Mouse (Mus musculus) kidney, embryonic 15.5 days (tissue): ENCODE measurements around the gene Carns1. TPM values are rescaled to one million over a fixed set of nuclear protein-coding genes. Genes with fewer than 3 reads are reported as not detected.

Source experiments
- ATAC-seq: fragments of 200-750 bp; cut with Nextera tagmentation; replicated peaks from 2 replicates; pipeline ENCODE4 v1.8.0; 2017; ENCODE audit warnings: moderate TSS enrichment; ENCODE audit not compliant: low FRiP score
- H3K27ac ChIP-seq: fragments of 300-500 bp; sonication (generic); 2 replicates; pipeline ENCODE4 v1.5.1; 2015; ENCODE audit warnings: mild to moderate bottlenecking, inconsistent platforms
- H3K27me3 ChIP-seq: fragments of 300-500 bp; sonication (generic); 2 replicates; pipeline ENCODE4 v1.6.1; 2015; ENCODE audit warnings: inconsistent platforms
- H3K36me3 ChIP-seq: fragments of 300-500 bp; sonication (generic); 2 replicates; pipeline ENCODE4 v1.6.1; 2015; ENCODE audit warnings: inconsistent platforms
- H3K4me1 ChIP-seq: fragments of 300-500 bp; sonication (generic); 2 replicates; pipeline ENCODE4 v1.6.1; 2015; ENCODE audit warnings: inconsistent platforms
- H3K4me2 ChIP-seq: fragments of 300-500 bp; sonication (generic); 2 replicates; pipeline ENCODE4 v1.6.1; 2015; ENCODE audit warnings: moderate library complexity, mild to moderate bottlenecking, inconsistent platforms
- H3K4me3 ChIP-seq: fragments of 300-500 bp; sonication (generic); replicated peaks from 2 replicates; pipeline ENCODE4 v1.5.1; 2015; ENCODE audit warnings: mild to moderate bottlenecking, inconsistent platforms
- H3K9ac ChIP-seq: fragments of 300-500 bp; sonication (generic); 2 replicates; pipeline ENCODE4 v1.6.1; 2015; ENCODE audit warnings: mild to moderate bottlenecking, inconsistent platforms
- H3K9me3 ChIP-seq: fragments of 300-500 bp; sonication (generic); replicated peaks from 2 replicates; pipeline ENCODE4 v1.6.1; 2016; ENCODE audit warnings: inconsistent platforms
- WGBS: fragments of 180-500 bp; shearing (Covaris S2); methylation state at CpG from one replicate; pipeline ENCODE4 v1.1.7; 2015; ENCODE audit warnings: mixed read lengths; 5-methylcytosine and 5-hydroxymethylcytosine counted together
- polyA plus RNA-seq: library from polyadenylated mRNA; unstranded; fragments of >200 nt; fragmentation: Nextera tagmentation; extraction: Ambion mirVana; gene quantifications from 2 replicates; pipeline ENCODE4 v1.2.1, GENCODE M21; 2015

Carns1 gene
- polyA plus RNA-seq, 1 experiment from 2014 or later = 2.9 TPM

GRCm38 (mm10) chr19:4164721-4165120, 10.6 kb downstream of the Carns1 start:
- 72% methylated on average over 2 of the region's 2 CpGs for WGBS
- Histone ChIP-seq H3K9me3 (no peaks in the 10 kb centered on the region), H3K27me3 (no peaks in the 10 kb centered on the region), H3K36me3 (peaks cover 19% of the 10 kb centered on the region), H3K4me1 (peaks cover 20% of the 10 kb centered on the region), H3K4me3 (no peak overlapping the region), H3K27ac (peak overlapping the region; percentile 32; the same call in 1 of the 2 replicates), H3K9ac (no peak overlapping the region), H3K4me2 (no peak overlapping the region)
- no peak for ATAC-seq

DNA sequence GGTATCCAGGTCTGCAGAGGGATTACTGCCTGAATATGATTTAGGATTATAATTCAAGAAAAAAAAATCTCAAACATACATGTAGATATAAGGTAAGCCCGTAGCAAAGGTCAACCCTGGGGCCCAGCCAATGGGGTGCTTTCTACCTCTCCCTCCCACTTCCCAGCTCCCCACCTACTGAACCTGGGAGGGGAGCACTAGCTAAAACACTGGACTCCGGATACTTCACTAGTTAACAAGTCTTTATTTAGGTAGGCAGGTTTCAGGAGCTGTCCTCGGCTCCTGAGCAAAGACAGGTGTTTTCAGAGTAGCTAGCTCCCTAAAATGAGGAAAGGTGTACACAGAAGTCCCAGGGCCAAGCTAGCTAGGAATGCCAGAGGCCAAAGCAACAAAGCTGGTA, 11.2 kb downstream of the Carns1 start:
- Histone ChIP-seq H3K4me1 (peaks cover 18% of the 10 kb centered on the region), H3K4me3 (no peak overlapping the region), H3K27ac (0 out of 2 replicates have a peak overlapping the region, but pooled peaks have one; percentile 32), H3K9ac (no peak overlapping the region), H3K4me2 (no peak overlapping the region), H3K9me3 (no peaks in the 10 kb centered on the region), H3K36me3 (peaks cover 25% of the 10 kb centered on the region), H3K27me3 (no peaks in the 10 kb centered on the region)
- WGBS = 84% methylated on average over 3 of the region's 3 CpGs
- ATAC-seq = no peak

- peak; percentile 11; the same call in 1 of the 2 replicates for ATAC-seq
- H3K4me2 ChIP-seq = peak overlapping the region; percentile 89
These were observed 11.8 kb downstream of the Carns1 start for GRCm38 (mm10) chr19:4163543-4163887.

GRCm38 (mm10) chr19:4162646-4163542, 12.4 kb downstream of the Carns1 start, which contains the start of gene Rps6kb2:
Gene Rps6kb2 (minus strand): TSS chr19:4163354.
- Histone ChIP-seq H3K27me3 (no peaks in the 10 kb centered on the region), H3K27ac (peak within 1 kb of the TSS; percentile 32), H3K4me1 (peaks cover 18% of the 10 kb centered on the region), H3K9ac (peak within 1 kb of the TSS; percentile 80), H3K4me2 (peak within 1 kb of the TSS; percentile 89), H3K36me3 (peaks cover 37% of the 10 kb centered on the region), H3K9me3 (no peaks in the 10 kb centered on the region), H3K4me3 (peak within 1 kb of the TSS; percentile 75)
- peak; percentile 89 for ATAC-seq
- WGBS = 6% methylated on average over 42 of the region's 42 CpGs

More at GRCm38 (mm10) chr19:4163543-4163887, 11.8 kb downstream of the Carns1 start:
- Histone ChIP-seq H3K27ac (peak overlapping the region; percentile 29), H3K9me3 (no peaks in the 10 kb centered on the region), H3K36me3 (peaks cover 31% of the 10 kb centered on the region), H3K9ac (peak overlapping the region; percentile 80), H3K4me3 (peak overlapping the region; percentile 75), H3K27me3 (no peaks in the 10 kb centered on the region), H3K4me1 (peaks cover 18% of the 10 kb centered on the region)
- WGBS = 33% methylated on average over 4 of the region's 4 CpGs

DNA sequence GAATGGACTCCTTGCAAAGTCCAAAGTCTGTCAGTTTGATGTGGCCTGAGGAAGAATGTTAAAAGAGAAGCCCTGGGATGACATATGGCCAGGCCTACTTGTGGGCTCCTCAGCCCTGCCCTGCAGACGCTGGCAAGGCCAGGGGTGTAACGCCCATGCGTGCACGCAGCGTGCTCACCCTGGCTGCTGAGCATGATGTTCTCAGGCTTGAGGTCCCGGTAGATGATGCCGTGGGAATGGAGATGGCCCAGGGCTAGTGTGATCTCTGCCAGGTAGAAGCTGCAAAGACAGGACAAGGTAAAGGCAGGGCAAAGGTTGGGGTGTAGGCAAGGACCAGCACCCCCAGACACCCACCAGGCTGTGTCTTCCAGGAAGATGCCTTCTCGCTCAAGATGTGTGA, 16.2 kb downstream of the Carns1 start:
- no peak for ATAC-seq
- H3K9ac ChIP-seq = no peak overlapping the region
- no peak overlapping the region for H3K4me3 ChIP-seq
- peaks cover 63% of the 10 kb centered on the region for H3K36me3 ChIP-seq
- no peaks in the 10 kb centered on the region for H3K27me3 ChIP-seq
- no peak overlapping the region for H3K27ac ChIP-seq
- H3K4me1 ChIP-seq = peaks cover 38% of the 10 kb centered on the region
- WGBS = 90% methylated on average over 8 of the region's 8 CpGs
- H3K9me3 ChIP-seq = no peaks in the 10 kb centered on the region
- H3K4me2 ChIP-seq = no peak overlapping the region

DNA sequence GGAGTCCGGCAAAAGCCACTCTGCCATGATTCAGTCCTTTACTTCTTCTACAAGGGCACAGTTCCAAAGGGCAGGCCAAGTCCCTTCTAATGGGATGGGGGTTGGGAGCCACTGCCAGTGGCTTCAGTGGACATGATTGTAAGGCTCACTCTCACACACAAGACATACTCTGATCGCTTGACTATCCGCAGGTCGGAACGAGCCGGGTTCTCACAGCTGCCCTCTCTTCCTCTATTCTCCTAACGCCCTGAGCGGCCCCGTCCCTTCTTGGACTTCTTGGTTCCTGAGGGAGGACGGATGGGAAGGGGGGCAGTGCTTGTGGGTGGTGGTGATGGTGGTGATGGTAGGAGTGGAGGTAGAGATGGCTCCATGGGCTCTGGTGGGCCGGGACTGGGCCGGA, 18.5 kb downstream of the Carns1 start:
- no peak for ATAC-seq
- no peak overlapping the region for H3K9ac ChIP-seq
- H3K9me3 ChIP-seq = no peaks in the 10 kb centered on the region
- peaks cover 84% of the 10 kb centered on the region for H3K36me3 ChIP-seq
- 91% methylated on average over 12 of the region's 12 CpGs for WGBS
- H3K4me3 ChIP-seq = no peak overlapping the region
- H3K27me3 ChIP-seq = no peaks in the 10 kb centered on the region
- H3K4me2 ChIP-seq = no peak overlapping the region
- peaks cover 22% of the 10 kb centered on the region for H3K4me1 ChIP-seq
- H3K27ac ChIP-seq = no peak overlapping the region

- H3K4me1 ChIP-seq = peaks cover 24% of the 10 kb centered on the region
- H3K4me2 ChIP-seq = no peak overlapping the region
- H3K27ac ChIP-seq = peak overlapping the region; percentile 55
- peaks cover 82% of the 10 kb centered on the region for H3K36me3 ChIP-seq
- H3K9ac ChIP-seq = no peak overlapping the region
- ATAC-seq = no peak
- WGBS = 65% methylated on average over 20 of the region's 20 CpGs
- H3K27me3 ChIP-seq = no peaks in the 10 kb centered on the region
- no peak overlapping the region for H3K4me3 ChIP-seq
- no peaks in the 10 kb centered on the region for H3K9me3 ChIP-seq
These were observed 19.2 kb downstream of the Carns1 start for GRCm38 (mm10) chr19:4156073-4156579.

- 58% methylated on average over 6 of the region's 6 CpGs for WGBS
- H3K27ac ChIP-seq = peak overlapping the region; percentile 55
- H3K4me2 ChIP-seq = no peak overlapping the region
- H3K9me3 ChIP-seq = no peaks in the 10 kb centered on the region
- no peak overlapping the region for H3K9ac ChIP-seq
- H3K36me3 ChIP-seq = peaks cover 82% of the 10 kb centered on the region
- H3K4me1 ChIP-seq = peaks cover 31% of the 10 kb centered on the region
- no peak for ATAC-seq
- no peak overlapping the region for H3K4me3 ChIP-seq
- H3K27me3 ChIP-seq = no peaks in the 10 kb centered on the region
These were observed 19.8 kb downstream of the Carns1 start for GRCm38 (mm10) chr19:4155223-4156072.

GRCm38 (mm10) chr19:4154437-4155222, 20.6 kb downstream of the Carns1 start:
- peaks cover 38% of the 10 kb centered on the region for H3K4me1 ChIP-seq
- ATAC-seq = no peak
- H3K27me3 ChIP-seq = no peaks in the 10 kb centered on the region
- no peaks in the 10 kb centered on the region for H3K9me3 ChIP-seq
- H3K4me2 ChIP-seq = no peak overlapping the region
- peak overlapping the region; percentile 55 for H3K27ac ChIP-seq
- H3K9ac ChIP-seq = no peak overlapping the region
- WGBS = 82% methylated on average over 13 of the region's 13 CpGs
- peaks cover 84% of the 10 kb centered on the region for H3K36me3 ChIP-seq
- H3K4me3 ChIP-seq = no peak overlapping the region

- 0 out of 2 replicates have a peak within 1 kb of the TSS, but pooled peaks have one; percentile 55 for H3K27ac ChIP-seq
- 77% methylated on average over 11 of the region's 11 CpGs for WGBS
- peaks cover 48% of the 10 kb centered on the region for H3K4me1 ChIP-seq
- H3K4me2 ChIP-seq = no peak within 1 kb of the TSS
- peaks cover 70% of the 10 kb centered on the region for H3K36me3 ChIP-seq
- no peaks in the 10 kb centered on the region for H3K9me3 ChIP-seq
- no peak within 1 kb of the TSS for H3K4me3 ChIP-seq
- no peak for ATAC-seq
- H3K27me3 ChIP-seq = no peaks in the 10 kb centered on the region
- H3K9ac ChIP-seq = no peak within 1 kb of the TSS
These were observed 22.0 kb downstream of the Carns1 start, which contains the start of gene Ptprcap for GRCm38 (mm10) chr19:4153232-4153654. Gene Ptprcap (plus strand): TSS chr19:4153604.
